Mouse (Mus musculus) hindbrain, postnatal 0 days (tissue): Measurements from ENCODE around the gene Phxr2. TPM values are rescaled to one million over a fixed set of nuclear protein-coding genes. Genes with fewer than 3 reads are reported as not detected.

Source experiments
- ATAC-seq: fragments of 200-750 bp; cut with Nextera tagmentation; 2 replicates; pipeline ENCODE4 v1.8.0; 2017; ENCODE audit warnings: mild to moderate bottlenecking, moderate TSS enrichment, moderate library complexity
- DNase-seq: peaks from one replicate; pipeline ENCODE4 v3.0.0-alpha.2; 2015; ENCODE audit warnings: low spot score
- H3K27ac ChIP-seq: fragments of 300-500 bp; sonication (generic); 2 replicates; pipeline ENCODE4 v1.5.1; 2014; ENCODE audit warnings: mild to moderate bottlenecking
- H3K27me3 ChIP-seq: fragments of 300-500 bp; sonication (generic); 2 replicates; pipeline ENCODE4 v1.6.1; 2014; ENCODE audit warnings: low read length, mixed read lengths; ENCODE audit not compliant: insufficient read depth
- H3K36me3 ChIP-seq: fragments of 300-500 bp; sonication (generic); 2 replicates; pipeline ENCODE4 v1.6.1; 2014; ENCODE audit warnings: low read length, mixed read lengths; ENCODE audit not compliant: insufficient read depth
- H3K4me1 ChIP-seq: fragments of 300-500 bp; sonication (generic); 2 replicates; pipeline ENCODE4 v1.6.1; 2014; ENCODE audit warnings: antibody characterized with exemption, low read length, mixed read lengths; ENCODE audit not compliant: insufficient read depth
- H3K4me2 ChIP-seq: fragments of 300-500 bp; sonication (generic); 2 replicates; pipeline ENCODE4 v1.6.1; 2014; ENCODE audit warnings: low read depth, mild to moderate bottlenecking, low read length, moderate library complexity, mixed read lengths
- H3K4me3 ChIP-seq: fragments of 300-500 bp; sonication (generic); 2 replicates; pipeline ENCODE4 v1.5.1; 2014; ENCODE audit warnings: low read length
- H3K9ac ChIP-seq: fragments of 300-500 bp; sonication (generic); replicated peaks from 2 replicates; pipeline ENCODE4 v1.6.1; 2014; ENCODE audit warnings: mild to moderate bottlenecking, low read length, moderate library complexity, mixed read lengths
- H3K9me3 ChIP-seq: fragments of 300-500 bp; sonication (generic); 2 replicates; pipeline ENCODE4 v1.6.1; 2016; ENCODE audit warnings: low read length, mixed read lengths
- CTCF ChIP-seq: IDR thresholded peaks from 2 replicates; pipeline ENCODE4 v1.5.1; 2016; ENCODE audit warnings: antibody characterized with exemption, control low read depth, low read depth
- WGBS: fragments of 180-500 bp; shearing (Covaris S2); extraction: QIAGEN DNeasy Blood & Tissue Kit; methylation state at CpG from one replicate; pipeline ENCODE4 v1.1.7; 2014; 5-methylcytosine and 5-hydroxymethylcytosine counted together
- polyA plus RNA-seq: library from polyadenylated mRNA; unstranded; fragments of >200 nt; fragmentation: Nextera tagmentation; extraction: Ambion mirVana; gene quantifications from 2 replicates; pipeline ENCODE4 v1.2.1, GENCODE M21; 2015
- total RNA-seq: library from RNA; depleted of rRNA; stranded (reverse); fragments of >200 nt; gene quantifications from 2 replicates; pipeline ENCODE4 v1.2.3, GENCODE M21; 2014

Gene Phxr2
- total and polyA plus RNA-seq, 2 experiments from 2014 or later, result not detected

DNA sequence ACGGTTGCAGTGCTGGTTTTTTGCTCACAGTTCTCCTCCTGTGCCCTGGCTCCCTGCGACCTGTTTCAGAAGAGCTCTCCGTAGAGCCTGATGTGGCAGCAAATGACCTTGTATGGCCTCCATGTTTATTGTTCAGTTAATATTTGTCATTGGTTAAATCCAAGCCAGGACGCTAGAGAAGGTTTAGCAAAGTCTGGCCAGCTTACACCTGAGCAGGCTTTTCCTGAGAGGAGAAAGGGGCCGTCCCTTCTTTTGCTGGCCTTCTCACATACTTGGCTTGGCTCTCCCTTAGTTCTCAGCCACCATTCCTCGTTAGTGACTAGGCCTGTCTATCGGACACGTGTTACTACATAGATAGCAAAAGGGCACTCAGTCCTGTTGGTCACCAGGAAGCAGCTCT is 28.5 kb upstream of the Phxr2 start:
- no peak overlapping the region for H3K27ac ChIP-seq
- no peak overlapping the region for H3K4me2 ChIP-seq
- H3K4me3 ChIP-seq, result no peak overlapping the region
- no peak overlapping the region for H3K9ac ChIP-seq
- no peaks in the 10 kb centered on the region for H3K27me3 ChIP-seq
- 89% methylated on average over 8 of the region's 8 CpGs for WGBS
- no peaks in the 10 kb centered on the region for H3K4me1 ChIP-seq
- no peak for ATAC-seq
- no peak for TF ChIP-seq CTCF
- H3K36me3 ChIP-seq, result peaks cover 4% of the 10 kb centered on the region; the same call in 1 of the 2 replicates
- no peaks in the 10 kb centered on the region for H3K9me3 ChIP-seq
- no peak for DNase-seq

DNA sequence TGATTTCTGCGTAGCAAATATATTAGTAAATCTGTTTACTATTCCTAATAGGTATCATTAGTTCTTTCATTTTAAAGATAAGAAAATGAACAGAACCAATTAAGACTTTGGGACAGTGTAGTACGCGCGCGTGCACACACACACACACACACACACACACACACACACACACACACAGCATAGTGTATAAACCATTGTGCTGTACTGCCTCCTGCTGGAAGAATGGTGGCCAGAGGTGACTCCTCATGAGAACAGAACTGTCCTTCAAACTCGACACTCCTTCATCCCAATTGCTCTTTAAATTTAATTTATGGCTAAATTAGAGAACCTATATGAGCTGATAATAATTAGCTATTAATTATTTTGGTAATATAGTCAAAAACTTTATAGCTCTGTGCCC is 25.9 kb upstream of the Phxr2 start:
- Histone ChIP-seq H3K9ac (no peak overlapping the region), H3K9me3 (no peaks in the 10 kb centered on the region), H3K4me2 (no peak overlapping the region), H3K27ac (no peak overlapping the region), H3K4me3 (no peak overlapping the region), H3K27me3 (no peaks in the 10 kb centered on the region), H3K36me3 (peaks cover 4% of the 10 kb centered on the region; the same call in 1 of the 2 replicates), H3K4me1 (no peaks in the 10 kb centered on the region)
- 95% methylated on average over 6 of the region's 6 CpGs for WGBS
- ATAC-seq (no peak), DNase-seq (peak; percentile 28)
- peak; percentile 55 for TF ChIP-seq CTCF

DNA sequence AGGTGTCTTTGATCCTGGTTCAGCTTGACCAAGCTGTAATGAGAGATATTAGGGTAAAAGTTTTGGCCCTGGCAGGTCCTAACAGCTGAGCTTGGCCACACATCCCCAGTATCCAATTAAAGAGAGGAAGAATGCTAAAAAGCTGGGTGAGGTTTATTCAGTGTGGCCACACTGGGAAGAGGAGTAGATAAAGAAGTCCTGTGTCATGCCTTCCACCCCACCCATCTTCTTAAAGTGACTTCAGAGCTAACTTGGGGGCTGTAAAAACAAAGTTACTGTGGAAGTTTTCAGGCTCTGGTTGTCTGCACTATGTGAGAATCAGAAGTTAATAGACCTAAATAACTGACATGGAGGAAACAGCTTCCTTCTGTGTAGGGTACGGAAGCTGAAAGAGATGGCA is 25.5 kb upstream of the Phxr2 start:
- 97% methylated on average over 1 of the region's 1 CpGs for WGBS
- Histone ChIP-seq H3K9ac (no peak overlapping the region), H3K36me3 (peaks cover 4% of the 10 kb centered on the region; the same call in 1 of the 2 replicates), H3K27me3 (no peaks in the 10 kb centered on the region), H3K27ac (no peak overlapping the region), H3K4me1 (no peaks in the 10 kb centered on the region), H3K9me3 (no peaks in the 10 kb centered on the region), H3K4me2 (no peak overlapping the region), H3K4me3 (no peak overlapping the region)
- no peak for TF ChIP-seq CTCF
- ATAC-seq (no peak), DNase-seq (no peak)

DNA sequence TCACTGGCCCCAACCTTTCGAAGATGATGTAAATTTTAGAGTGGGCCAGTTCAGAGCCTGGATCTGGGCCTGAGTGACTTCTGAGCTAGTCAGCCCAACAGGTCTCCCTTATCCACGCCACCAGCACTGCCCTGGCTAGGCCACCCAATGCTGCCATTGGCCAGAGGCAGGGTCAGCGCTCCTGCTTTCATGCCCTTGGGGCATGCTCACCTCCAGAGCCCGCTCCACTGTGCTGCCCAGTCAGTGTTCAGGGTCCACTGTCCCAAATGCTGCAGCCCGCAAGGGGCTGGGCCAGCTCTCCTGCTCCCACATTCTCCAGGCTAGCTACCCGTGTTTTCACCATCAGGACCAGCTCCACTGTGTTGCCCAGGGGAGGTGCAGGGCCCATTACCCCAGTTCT is 23.9 kb upstream of the Phxr2 start:
- Histone ChIP-seq H3K36me3 (no peaks in the 10 kb centered on the region; the same call in 1 of the 2 replicates), H3K4me3 (no peak overlapping the region), H3K27ac (no peak overlapping the region), H3K9me3 (no peaks in the 10 kb centered on the region), H3K4me2 (no peak overlapping the region), H3K27me3 (no peaks in the 10 kb centered on the region), H3K4me1 (no peaks in the 10 kb centered on the region), H3K9ac (no peak overlapping the region)
- ATAC-seq (no peak), DNase-seq (no peak)
- no peak for TF ChIP-seq CTCF
- WGBS, result 93% methylated on average over 6 of the region's 6 CpGs

DNA sequence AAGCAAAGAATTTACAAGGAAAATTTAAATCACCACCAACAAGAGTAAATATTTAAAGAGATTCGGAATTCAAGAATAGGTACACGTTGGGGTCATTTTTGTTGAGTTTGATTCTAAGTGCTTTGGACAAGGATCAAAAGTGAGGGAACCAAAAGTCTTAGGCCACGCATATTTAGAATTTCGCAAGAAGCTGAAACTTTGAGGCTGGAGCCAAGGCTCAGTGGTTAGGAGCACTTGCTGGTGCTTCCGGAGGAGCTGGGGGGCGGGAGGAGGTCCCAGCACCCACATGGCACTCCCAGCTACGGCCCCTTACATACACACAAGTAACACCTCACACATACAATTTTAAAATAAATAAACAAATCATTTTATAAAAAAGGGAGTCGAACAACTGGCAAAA is 20.5 kb upstream of the Phxr2 start:
- no peak overlapping the region for H3K27ac ChIP-seq
- H3K4me3 ChIP-seq, result no peak overlapping the region
- no peaks in the 10 kb centered on the region; the same call in 1 of the 2 replicates for H3K36me3 ChIP-seq
- DNase-seq (no peak), ATAC-seq (no peak)
- 93% methylated on average over 8 of the region's 8 CpGs for WGBS
- no peak for TF ChIP-seq CTCF
- no peaks in the 10 kb centered on the region for H3K9me3 ChIP-seq
- no peak overlapping the region for H3K9ac ChIP-seq
- H3K4me1 ChIP-seq, result no peaks in the 10 kb centered on the region
- H3K27me3 ChIP-seq, result no peaks in the 10 kb centered on the region
- H3K4me2 ChIP-seq, result no peak overlapping the region

DNA sequence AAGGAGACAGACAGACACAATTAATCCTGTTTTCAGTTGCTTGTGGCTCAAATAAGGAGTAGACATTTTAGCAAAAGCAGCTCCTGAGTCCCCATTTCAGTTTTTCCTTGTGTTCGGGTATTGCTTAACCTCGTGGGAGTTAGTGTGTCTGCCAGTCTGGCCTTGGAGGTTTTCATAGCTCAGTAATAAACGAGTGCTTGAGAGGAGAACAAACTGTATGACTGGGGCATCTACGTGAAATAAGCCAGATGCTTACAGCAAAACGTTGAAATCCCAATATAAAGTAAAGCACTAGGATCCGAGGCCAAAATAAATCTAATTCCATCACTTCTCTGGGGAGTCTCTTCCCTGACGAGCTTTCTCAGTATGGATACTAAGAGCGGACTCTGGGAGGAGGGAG is 19.5 kb upstream of the Phxr2 start:
- no peak for ATAC-seq
- no peak overlapping the region for H3K4me3 ChIP-seq
- 84% methylated on average over 8 of the region's 8 CpGs for WGBS
- H3K9me3 ChIP-seq, result no peaks in the 10 kb centered on the region
- no peak for TF ChIP-seq CTCF
- DNase-seq, result no peak
- no peaks in the 10 kb centered on the region; the same call in 1 of the 2 replicates for H3K36me3 ChIP-seq
- H3K27ac ChIP-seq, result no peak overlapping the region
- H3K9ac ChIP-seq, result no peak overlapping the region
- H3K4me2 ChIP-seq, result no peak overlapping the region
- no peaks in the 10 kb centered on the region for H3K4me1 ChIP-seq
- no peaks in the 10 kb centered on the region for H3K27me3 ChIP-seq

DNA sequence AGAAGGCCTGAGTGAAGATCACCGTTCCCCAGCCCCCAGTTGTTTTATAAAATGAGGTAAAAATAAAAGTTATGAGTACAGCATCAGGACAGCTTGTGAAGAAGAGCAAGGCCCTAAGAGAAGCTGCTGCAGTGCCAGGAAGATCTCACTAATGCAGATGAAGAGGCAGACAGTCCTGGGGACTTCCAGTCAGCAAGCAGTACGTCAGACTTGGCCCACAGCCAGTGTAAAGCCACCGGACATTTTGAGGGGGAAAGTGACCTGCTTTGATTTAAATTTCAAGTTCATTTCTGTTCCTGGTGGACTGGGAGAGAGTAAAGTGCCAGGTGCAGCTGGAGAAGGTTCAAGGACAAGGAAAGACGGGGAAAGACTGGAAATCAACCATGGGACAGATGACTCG is 10.2 kb upstream of the Phxr2 start:
- Histone ChIP-seq H3K4me2 (peak overlapping the region; percentile 21; the same call in 1 of the 2 replicates), H3K9ac (no peak overlapping the region), H3K9me3 (no peaks in the 10 kb centered on the region), H3K4me3 (no peak overlapping the region), H3K27ac (no peak overlapping the region), H3K4me1 (peaks cover 4% of the 10 kb centered on the region; the same call in 1 of the 2 replicates), H3K27me3 (no peaks in the 10 kb centered on the region), H3K36me3 (0 out of 2 replicates have a peak, but pooled peaks cover 4% of the 10 kb centered on the region)
- 47% methylated on average over 5 of the region's 5 CpGs for WGBS
- no peak for TF ChIP-seq CTCF
- ATAC-seq (peak; percentile 48; the same call in 1 of the 2 replicates), DNase-seq (peak; percentile 57)
